Mouse (Mus musculus) gastrocnemius, postnatal 25 days (tissue): Measurements from ENCODE around the gene Ppp2r1b. TPM values are rescaled to one million over a fixed set of nuclear protein-coding genes. Genes with fewer than 3 reads are reported as not detected.

Experiments used
- DNase-seq: peaks from one replicate; pipeline ENCODE4 v3.0.0; 2022
- total RNA-seq, 2 experiments: library from RNA; stranded (reverse); gene quantifications; 1 replicate in 1 of 2; 2 replicates in 1 of 2; pipeline ENCODE4 v1.2.3; 2021

The Ppp2r1b gene
- total RNA-seq, 2 experiments from 2014 or later = 5.0 to 7.9 TPM

DNA sequence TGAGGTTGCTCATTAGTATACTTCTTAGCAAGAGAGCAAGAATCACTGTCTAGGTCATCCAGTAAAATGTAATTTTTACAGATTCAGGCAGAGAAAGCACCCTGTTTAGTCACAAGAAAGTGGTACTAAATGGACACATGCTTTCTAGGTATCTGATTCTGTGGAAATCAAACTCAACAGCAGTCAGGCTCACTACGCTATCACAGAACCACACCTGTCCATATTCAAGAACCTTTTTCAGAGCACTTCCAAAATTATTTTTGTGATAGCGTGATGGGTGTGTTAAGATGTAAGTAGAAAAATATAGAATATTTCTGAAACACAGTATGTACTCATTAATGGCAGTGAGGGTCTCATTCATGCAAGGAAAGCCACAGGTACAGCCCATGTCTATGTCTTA lies 74.5 kb downstream of the Ppp2r1b start:
- DNase-seq = no peak

DNA sequence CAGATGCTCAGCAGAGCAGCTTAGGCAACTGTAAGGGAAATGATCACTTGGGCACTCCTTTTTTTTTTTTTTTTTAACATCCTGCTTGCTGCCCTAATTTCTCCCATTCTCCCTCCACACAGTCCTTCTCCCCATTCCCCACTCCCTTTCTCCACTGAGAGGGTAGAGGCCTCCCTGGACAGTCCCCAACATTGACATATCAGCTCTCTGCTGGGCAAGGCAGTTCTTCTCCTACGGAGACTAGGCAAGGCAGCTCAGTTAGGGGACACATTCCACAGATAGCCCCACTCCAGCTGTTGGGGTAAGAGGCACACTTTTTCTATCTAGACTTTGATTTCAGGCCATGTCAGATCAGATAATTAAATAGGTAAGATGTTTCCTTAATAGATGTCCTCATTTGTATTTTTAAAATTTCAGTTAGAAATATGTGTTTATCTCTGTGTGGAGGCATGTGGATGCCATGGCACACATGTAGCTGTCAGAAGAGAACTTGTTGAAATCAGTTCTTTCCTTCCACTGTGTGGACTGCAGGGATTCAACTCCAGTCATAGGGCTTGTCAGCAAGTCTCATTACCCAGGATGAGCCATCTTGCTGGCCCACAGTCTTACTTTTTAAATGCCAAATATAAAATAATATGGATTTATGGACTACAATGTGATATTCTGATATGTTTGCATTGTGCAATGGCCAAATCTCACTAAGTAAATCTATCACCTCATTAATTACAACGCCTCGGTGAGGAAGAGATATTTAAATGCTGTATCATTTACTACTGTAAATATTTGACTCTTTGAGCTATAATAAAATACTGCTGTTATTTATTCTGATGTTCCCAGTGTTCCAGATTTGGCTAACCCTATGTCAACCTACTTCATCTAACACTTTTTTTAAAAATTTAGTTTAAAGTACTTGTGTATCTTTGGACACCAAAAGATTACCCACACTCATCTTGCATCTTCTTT lies 76.1 kb downstream of the Ppp2r1b start:
- DNase-seq = no peak

DNA sequence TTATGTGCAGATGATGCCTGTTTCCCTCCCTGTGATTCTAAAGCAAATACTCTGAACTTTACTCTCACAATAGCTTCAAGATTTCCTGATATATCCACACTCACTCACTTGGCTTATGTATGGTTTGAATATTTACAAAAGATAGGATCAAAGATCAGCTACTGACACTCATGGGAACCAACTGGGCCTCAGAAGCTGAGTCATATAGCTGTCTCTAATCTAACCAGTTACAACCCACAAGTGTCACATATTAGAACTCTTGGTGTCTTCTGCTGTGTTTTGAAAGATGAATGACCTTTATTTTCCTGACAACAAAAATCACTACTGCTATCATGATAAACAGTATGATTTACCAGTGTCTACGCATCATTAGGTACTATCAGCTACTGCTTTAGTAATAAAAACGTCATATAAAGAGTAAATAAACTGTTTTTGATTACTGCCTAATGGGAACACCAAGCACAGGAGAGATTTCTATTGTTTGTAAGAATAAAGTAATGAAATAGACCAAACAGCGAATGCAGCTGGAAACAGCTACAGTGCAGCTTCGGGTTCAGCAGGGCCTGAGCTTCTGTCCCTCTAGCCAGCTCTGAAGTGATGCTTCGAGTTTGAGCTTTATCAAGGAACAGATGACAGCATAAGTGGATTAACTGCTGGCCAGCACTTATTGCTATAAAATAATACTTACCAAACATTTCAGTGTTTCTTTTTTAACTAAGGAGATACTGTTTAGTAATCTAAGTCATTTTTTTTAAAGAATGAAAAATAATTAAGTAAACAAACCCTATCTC lies 77.5 kb downstream of the Ppp2r1b start:
- no peak for DNase-seq

DNA sequence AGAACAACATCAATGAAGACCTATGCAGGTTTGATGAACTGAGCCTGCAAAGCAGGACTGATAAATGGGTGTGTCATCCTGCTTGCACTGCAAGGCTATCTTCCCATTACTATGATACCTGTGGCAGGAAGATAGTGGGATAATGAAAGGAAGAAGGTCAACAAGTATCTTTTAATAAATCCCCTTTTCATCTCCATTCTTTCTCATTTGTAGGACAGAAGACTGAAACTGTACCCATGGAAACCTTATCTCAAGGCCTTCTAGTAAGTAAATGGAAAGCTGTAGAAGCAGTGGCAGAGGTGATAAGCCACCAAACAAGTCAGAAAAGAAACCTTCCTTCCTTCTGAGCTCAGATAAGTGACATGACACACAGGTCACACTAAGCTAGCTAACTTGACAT lies 79.4 kb downstream of the Ppp2r1b start:
- no peak for DNase-seq

DNA sequence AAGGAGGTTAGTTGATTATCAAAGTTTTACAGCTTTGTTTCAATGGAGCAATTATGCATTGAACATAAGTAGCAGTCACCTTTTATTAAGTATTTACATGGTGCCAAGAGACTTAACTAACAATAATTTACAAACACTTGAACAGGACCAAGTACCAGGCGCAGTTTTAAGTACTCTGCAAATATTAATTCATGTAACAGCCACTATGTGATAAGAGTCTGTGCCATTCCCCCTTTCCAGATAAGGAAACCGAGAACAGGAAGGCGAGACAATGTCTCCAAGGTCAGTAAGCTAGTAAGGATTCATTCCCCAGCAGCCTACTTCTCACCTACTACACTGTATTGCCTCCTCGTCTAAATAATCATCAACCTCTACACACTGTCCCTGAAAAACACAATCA lies 80.7 kb downstream of the Ppp2r1b start:
- no peak for DNase-seq

DNA sequence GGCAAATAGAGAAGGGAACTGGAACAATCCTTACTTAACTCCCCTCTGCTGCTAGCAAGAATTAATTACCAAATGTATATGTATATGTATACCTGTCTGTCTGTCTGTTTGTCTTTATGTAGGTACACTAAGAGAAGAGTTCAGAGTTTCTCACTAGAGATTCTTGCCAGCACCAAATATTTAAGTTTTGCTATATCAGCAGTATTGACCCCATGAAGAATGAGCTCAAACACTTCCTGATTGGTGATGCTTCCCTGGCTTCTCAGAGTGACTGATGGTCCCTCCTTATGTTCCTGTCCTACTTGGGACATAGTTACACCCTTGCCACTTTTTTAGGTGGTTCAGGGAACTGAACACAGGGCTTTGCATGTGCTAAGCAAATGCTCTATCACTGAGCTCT lies 84.9 kb downstream of the Ppp2r1b start:
- no peak for DNase-seq

DNA sequence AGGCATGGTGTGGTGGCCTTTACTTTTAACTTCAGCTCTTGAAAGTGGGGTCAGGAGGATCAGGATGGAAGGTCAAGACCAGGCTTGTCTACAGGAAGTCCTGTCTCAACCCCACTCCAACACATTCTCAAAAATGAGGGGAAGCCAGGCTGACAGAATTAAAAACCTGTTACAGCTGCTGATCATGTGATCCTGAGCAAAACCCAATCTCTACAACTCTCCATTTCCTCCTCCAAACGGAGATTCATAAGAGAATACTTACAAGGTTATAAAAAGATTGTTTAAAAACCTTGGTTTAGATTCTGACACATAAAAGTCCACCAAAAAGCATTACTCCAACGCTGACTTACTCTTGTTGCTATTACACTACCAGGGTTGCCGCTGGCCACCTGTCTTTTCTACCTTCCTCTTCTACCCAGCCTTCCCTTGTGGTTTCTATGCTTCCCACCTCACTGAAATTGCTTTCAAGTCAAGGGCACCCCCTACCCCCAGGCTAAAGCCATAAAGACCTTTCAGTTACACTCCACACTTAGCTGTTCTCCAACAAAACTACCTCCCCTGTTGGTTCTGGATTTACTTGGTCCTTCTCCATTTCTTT lies 96.8 kb downstream of the Ppp2r1b start:
- no peak for DNase-seq

DNA sequence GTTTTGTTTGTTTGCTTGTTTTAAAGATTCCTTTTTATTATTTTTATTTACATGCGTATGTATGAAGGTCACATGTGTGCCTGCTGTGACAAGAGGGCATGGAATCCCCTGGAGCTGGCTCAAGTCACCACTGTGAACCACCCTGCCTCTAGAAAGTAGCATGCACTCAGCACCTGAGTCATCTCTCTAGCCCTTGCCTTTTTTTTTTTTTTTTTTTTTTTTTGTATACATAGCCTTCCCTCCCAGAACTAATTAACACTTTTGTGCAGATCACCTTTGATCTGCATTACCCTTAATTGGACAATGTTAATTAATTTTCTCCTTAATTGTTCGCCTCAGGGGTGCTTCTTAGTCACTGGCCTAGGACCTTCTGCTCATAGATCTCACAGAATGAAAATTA lies 97.6 kb downstream of the Ppp2r1b start:
- DNase-seq = no peak

Other genes with a start within 250 kb of the Ppp2r1b start
- 100 to 1,000 TPM; 338 to 360 TPM for gene Sdhd, start 241.5 kb upstream of the Ppp2r1b start, total RNA-seq
- 100 to 1,000 TPM; 182 to 200 TPM for gene Timm8b, start 241.4 kb upstream of the Ppp2r1b start, total RNA-seq
- gene Pih1d2, start 228.0 kb upstream of the Ppp2r1b start, total RNA-seq = under 1 TPM; 0.20 to 0.43 TPM
- 10 to 100 TPM in 1 of 2 experiments, 1 to 10 TPM in 1; 7.7 to 10.4 TPM for gene Nkapd1, start 227.8 kb upstream of the Ppp2r1b start, total RNA-seq
- gene Dlat, start 185.5 kb upstream of the Ppp2r1b start, total RNA-seq = 100 to 1,000 TPM; 228 to 279 TPM
- gene Dixdc1, start 105.8 kb upstream of the Ppp2r1b start, total RNA-seq = 1 to 10 TPM; 2.4 to 4.0 TPM
- 1 to 10 TPM; 1.5 to 6.5 TPM for gene 2310030G06Rik, start 98.8 kb upstream of the Ppp2r1b start, total RNA-seq
- 1,000 to 10,000 TPM; 1,104 to 3,330 TPM for gene Cryab, start 94.0 kb upstream of the Ppp2r1b start, total RNA-seq
- gene Hspb2, start 92.9 kb upstream of the Ppp2r1b start, total RNA-seq = 100 to 1,000 TPM; 106 to 134 TPM
- 1 to 10 TPM; 3.7 to 3.9 TPM for gene Fdxacb1, start 77.1 kb upstream of the Ppp2r1b start, total RNA-seq
- 10 to 100 TPM in 1 of 2 experiments, 1 to 10 TPM in 1; 9.0 to 10.5 TPM for gene Alg9, start 70.3 kb upstream of the Ppp2r1b start, total RNA-seq
- gene 1110032A03Rik, start 69.8 kb upstream of the Ppp2r1b start, total RNA-seq = 10 to 100 TPM in 1 of 2 experiments, 1 to 10 TPM in 1; 9.0 to 10.7 TPM
- gene Sik2, start 163.8 kb downstream of the Ppp2r1b start, total RNA-seq = 10 to 100 TPM; 15.7 to 30.7 TPM
- gene Btg4, start 215.6 kb downstream of the Ppp2r1b start, total RNA-seq = not detected
- 1 to 10 TPM in 1 of 2 experiments, under 1 TPM in 1; 0.64 to 2.8 TPM for gene Layn, start 231.8 kb downstream of the Ppp2r1b start, total RNA-seq